Mouse (Mus musculus) hindbrain, postnatal 0 days (tissue): ENCODE measurements around the gene Tmem259. TPM values are rescaled to one million over a fixed set of nuclear protein-coding genes. Genes with fewer than 3 reads are reported as not detected.

Experiments
- ATAC-seq: fragments of 200-750 bp; cut with Nextera tagmentation; 2 replicates; pipeline ENCODE4 v1.8.0; 2017; ENCODE audit warnings: mild to moderate bottlenecking, moderate TSS enrichment, moderate library complexity
- DNase-seq: peaks from one replicate; pipeline ENCODE4 v3.0.0-alpha.2; 2015; ENCODE audit warnings: low spot score
- H3K27ac ChIP-seq: fragments of 300-500 bp; sonication (generic); 2 replicates; pipeline ENCODE4 v1.5.1; 2014; ENCODE audit warnings: mild to moderate bottlenecking
- H3K27me3 ChIP-seq: fragments of 300-500 bp; sonication (generic); 2 replicates; pipeline ENCODE4 v1.6.1; 2014; ENCODE audit warnings: low read length, mixed read lengths; ENCODE audit not compliant: insufficient read depth
- H3K36me3 ChIP-seq: fragments of 300-500 bp; sonication (generic); 2 replicates; pipeline ENCODE4 v1.6.1; 2014; ENCODE audit warnings: low read length, mixed read lengths; ENCODE audit not compliant: insufficient read depth
- H3K4me1 ChIP-seq: fragments of 300-500 bp; sonication (generic); 2 replicates; pipeline ENCODE4 v1.6.1; 2014; ENCODE audit warnings: antibody characterized with exemption, low read length, mixed read lengths; ENCODE audit not compliant: insufficient read depth
- H3K4me2 ChIP-seq: fragments of 300-500 bp; sonication (generic); 2 replicates; pipeline ENCODE4 v1.6.1; 2014; ENCODE audit warnings: low read depth, mild to moderate bottlenecking, low read length, moderate library complexity, mixed read lengths
- H3K4me3 ChIP-seq: fragments of 300-500 bp; sonication (generic); 2 replicates; pipeline ENCODE4 v1.5.1; 2014; ENCODE audit warnings: low read length
- H3K9ac ChIP-seq: fragments of 300-500 bp; sonication (generic); replicated peaks from 2 replicates; pipeline ENCODE4 v1.6.1; 2014; ENCODE audit warnings: mild to moderate bottlenecking, low read length, moderate library complexity, mixed read lengths
- H3K9me3 ChIP-seq: fragments of 300-500 bp; sonication (generic); 2 replicates; pipeline ENCODE4 v1.6.1; 2016; ENCODE audit warnings: low read length, mixed read lengths
- CTCF ChIP-seq: IDR thresholded peaks from 2 replicates; pipeline ENCODE4 v1.5.1; 2016; ENCODE audit warnings: antibody characterized with exemption, control low read depth, low read depth
- WGBS: fragments of 180-500 bp; shearing (Covaris S2); extraction: QIAGEN DNeasy Blood & Tissue Kit; methylation state at CpG from one replicate; pipeline ENCODE4 v1.1.7; 2014; 5-methylcytosine and 5-hydroxymethylcytosine counted together
- polyA plus RNA-seq: library from polyadenylated mRNA; unstranded; fragments of >200 nt; fragmentation: Nextera tagmentation; extraction: Ambion mirVana; gene quantifications from 2 replicates; pipeline ENCODE4 v1.2.1, GENCODE M21; 2015
- total RNA-seq: library from RNA; depleted of rRNA; stranded (reverse); fragments of >200 nt; gene quantifications from 2 replicates; pipeline ENCODE4 v1.2.3, GENCODE M21; 2014

Gene Tmem259
- total and polyA plus RNA-seq, 2 experiments from 2014 or later: 25.6 to 179 TPM

DNA sequence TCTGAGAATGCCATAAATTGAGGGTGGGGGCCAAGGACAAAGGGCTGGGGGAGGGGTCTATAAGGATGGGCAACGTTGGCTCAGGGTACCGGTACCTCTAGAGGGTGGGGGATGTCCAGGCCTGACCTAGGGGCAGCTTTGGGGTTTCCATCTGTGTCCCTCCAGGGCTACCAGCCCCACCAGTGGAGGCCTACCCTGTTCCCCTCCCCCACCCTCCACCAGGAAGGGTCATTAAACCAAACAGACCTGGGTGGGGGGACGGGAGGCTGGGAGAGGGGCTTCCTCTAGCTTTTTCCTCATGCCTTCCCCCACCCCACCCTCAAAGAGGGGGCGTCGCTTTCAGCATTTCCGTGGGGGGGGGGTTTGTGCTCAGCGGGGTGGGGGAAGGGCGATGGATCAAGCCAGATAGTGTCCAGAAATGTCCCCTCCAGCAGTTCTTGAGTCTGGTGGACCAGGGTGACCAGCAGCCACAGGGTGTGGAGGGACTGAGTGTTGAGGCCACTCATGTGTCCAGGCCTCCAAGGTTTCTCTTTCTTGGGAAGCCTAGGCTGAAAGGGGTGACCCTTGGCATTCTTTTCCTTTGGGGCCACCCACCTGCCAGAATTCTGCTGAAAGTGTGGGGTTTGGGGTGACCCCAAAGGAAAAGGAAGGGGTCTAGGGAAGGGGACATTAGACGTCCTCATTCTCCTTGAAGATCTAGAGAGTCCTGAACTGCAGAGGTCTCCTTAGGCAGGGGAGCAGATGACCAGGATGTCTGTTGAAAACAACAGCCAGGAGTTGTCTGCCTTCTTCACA lies 55.0 kb downstream of the Tmem259 start:
- no peaks in the 10 kb centered on the region for H3K27me3 ChIP-seq
- H3K36me3 ChIP-seq: no peaks in the 10 kb centered on the region
- 35% methylated on average over 9 of the region's 9 CpGs for WGBS
- 0 out of 2 replicates have a peak, but pooled peaks cover 9% of the 10 kb centered on the region for H3K4me1 ChIP-seq
- H3K27ac ChIP-seq: peak overlapping the region; percentile 88; the same call in 1 of the 2 replicates
- 0 out of 2 replicates have a peak overlapping the region, but pooled peaks have one; percentile 18 for H3K9ac ChIP-seq
- H3K9me3 ChIP-seq: no peaks in the 10 kb centered on the region
- no peak for TF ChIP-seq CTCF
- H3K4me3 ChIP-seq: peak overlapping the region; percentile 86
- H3K4me2 ChIP-seq: peak overlapping the region; percentile 96
- ATAC-seq (no peak), DNase-seq (no peak)

DNA sequence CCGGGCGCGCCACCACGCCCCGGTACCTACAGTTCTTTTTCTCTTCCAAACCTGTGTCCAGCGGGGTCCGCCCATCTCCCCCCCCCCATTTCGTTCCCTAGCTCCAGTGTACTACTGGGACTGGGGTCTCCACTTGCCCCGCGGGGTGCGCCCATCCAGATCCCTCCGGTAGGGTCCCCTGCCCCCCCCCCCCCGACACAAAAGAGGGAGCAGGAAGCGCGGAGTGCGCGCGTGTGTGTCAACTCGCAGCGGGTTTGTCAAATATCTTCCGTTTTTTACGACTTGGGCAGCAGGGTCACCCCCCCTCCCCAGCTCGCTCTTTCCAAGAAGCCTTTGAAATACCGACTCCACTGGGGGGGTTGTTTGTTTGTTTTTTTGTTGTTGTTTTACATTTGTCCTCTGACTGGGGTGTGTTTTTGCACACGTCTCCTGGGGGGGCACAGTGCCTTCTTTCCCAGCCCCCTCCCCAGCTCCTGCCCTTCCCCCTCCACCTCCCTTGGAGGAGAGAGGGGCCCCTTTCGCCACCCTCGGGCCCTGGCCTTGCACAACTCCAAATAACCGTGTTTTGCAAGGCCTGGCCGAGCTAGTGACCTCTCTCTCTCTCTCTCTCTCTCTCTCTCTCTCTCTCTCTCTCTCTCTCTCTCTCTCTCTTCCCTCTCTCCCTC lies 56.0 kb downstream of the Tmem259 start:
- H3K27ac ChIP-seq: peak overlapping the region; percentile 88
- peak overlapping the region; percentile 76 for H3K9ac ChIP-seq
- peak overlapping the region; percentile 86 for H3K4me3 ChIP-seq
- DNase-seq: peak; percentile 46
- H3K4me2 ChIP-seq: peak overlapping the region; percentile 96
- peaks cover 2% of the 10 kb centered on the region; the same call in 1 of the 2 replicates for H3K27me3 ChIP-seq
- 3% methylated on average over 23 of the region's 29 CpGs for WGBS
- no peaks in the 10 kb centered on the region for H3K9me3 ChIP-seq
- H3K4me1 ChIP-seq: 0 out of 2 replicates have a peak, but pooled peaks cover 9% of the 10 kb centered on the region
- H3K36me3 ChIP-seq: no peaks in the 10 kb centered on the region
- no peak for ATAC-seq
- TF ChIP-seq CTCF: no peak

DNA sequence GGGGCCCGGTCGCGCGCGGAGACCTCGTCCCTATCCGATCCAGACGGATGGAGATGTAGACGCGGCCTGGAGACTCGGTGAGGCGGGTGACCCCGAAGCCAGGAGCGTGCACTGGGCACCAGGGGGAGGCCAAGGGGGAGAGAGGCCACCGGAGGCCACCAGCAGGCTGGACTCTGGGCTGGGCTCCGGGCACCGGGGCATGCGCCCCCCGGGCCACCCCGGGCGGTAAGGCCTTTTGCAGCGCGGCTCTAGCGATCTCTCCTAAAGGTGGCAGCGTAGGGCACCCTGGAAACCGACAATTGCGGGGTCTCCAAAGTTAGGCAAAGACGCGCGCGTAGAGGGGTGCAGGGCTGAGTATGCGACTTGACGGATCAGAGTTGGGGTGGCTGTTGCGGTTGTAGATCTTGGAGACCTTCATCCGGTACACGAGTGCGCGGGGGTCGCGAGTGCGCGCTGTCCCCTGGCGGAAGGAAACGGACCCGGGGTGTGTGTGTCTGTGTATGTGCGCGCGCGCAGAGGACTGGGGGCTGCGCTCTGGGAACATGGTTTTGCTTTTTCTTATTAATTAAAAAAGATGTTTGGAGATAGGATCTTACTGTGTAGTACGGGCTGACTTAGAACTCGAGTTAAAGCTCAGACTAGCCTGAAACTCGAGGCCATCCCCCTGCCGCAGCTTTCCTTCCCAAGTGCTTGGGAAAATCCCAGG lies 56.7 kb downstream of the Tmem259 start:
- under 1% methylated on average over 54 of the region's 54 CpGs for WGBS
- peak; percentile 31 for ATAC-seq
- Histone ChIP-seq H3K4me2 (peak overlapping the region; percentile 96), H3K27ac (peak overlapping the region; percentile 88), H3K9me3 (no peaks in the 10 kb centered on the region), H3K4me3 (peak overlapping the region; percentile 86), H3K27me3 (peaks cover 9% of the 10 kb centered on the region), H3K9ac (peak overlapping the region; percentile 76), H3K36me3 (no peaks in the 10 kb centered on the region), H3K4me1 (0 out of 2 replicates have a peak, but pooled peaks cover 3% of the 10 kb centered on the region)
- DNase-seq: peak; percentile 60
- TF ChIP-seq CTCF: peak; percentile 48

- Histone ChIP-seq H3K9me3 (no peaks in the 10 kb centered on the region), H3K4me1 (0 out of 2 replicates have a peak, but pooled peaks cover 4% of the 10 kb centered on the region), H3K4me3 (peak within 1 kb of the TSS; percentile 86), H3K4me2 (peak within 1 kb of the TSS; percentile 96), H3K27ac (peak within 1 kb of the TSS; percentile 88), H3K9ac (peak within 1 kb of the TSS; percentile 76), H3K27me3 (peaks cover 17% of the 10 kb centered on the region), H3K36me3 (no peaks in the 10 kb centered on the region)
- peak; percentile 80 for ATAC-seq
- WGBS: under 1% methylated on average over 63 of the region's 63 CpGs
- TF ChIP-seq CTCF: no peak; the same call in 1 of the 2 replicates
- peak; percentile 95 for DNase-seq
Measured at GRCm38 (mm10) chr10:79926491-79927323, 57.4 kb downstream of the Tmem259 start, which contains the start of gene Arid3a. Gene Arid3a (plus strand): TSS chr10:79927043.

DNA sequence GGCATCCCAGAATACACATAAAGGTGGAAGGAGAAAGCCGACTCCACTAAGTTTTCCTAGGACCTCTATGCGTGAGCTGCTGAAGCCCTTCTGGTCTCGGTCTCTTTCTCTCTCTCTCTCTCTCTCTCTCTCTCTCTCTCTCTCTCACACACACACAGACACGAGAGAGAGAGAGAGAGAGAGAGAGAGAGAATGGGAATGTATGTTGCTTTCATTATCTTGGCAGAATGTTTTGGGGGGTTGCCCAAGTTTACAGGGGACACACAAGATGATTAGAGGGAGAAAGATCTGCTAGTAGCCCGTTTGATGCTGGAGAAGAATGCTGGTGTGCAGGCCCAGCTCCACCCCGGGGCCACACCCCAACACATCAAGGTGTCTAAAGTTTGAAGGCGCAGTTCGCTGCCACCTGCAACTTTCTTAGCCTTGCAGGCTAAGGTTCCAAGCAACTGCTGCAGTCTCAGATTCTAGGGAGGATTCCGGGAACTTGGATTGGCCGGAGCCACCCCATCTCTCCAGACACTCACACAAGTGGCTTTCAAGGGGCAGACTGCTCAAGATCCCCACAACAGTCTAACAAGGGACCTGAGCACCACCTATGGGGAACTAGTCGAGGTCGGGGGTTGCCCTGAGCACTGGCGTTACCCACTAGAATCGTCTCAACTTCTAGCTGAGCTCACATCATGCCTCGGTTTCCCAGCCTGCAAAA lies 58.2 kb downstream of the Tmem259 start:
- H3K9ac ChIP-seq: peak overlapping the region; percentile 76
- H3K27ac ChIP-seq: peak overlapping the region; percentile 88; the same call in 1 of the 2 replicates
- peak overlapping the region; percentile 96 for H3K4me2 ChIP-seq
- H3K4me3 ChIP-seq: peak overlapping the region; percentile 86
- TF ChIP-seq CTCF: no peak
- WGBS: 10% methylated on average over 15 of the region's 15 CpGs
- no peak for DNase-seq
- H3K9me3 ChIP-seq: no peaks in the 10 kb centered on the region
- ATAC-seq: no peak
- no peaks in the 10 kb centered on the region for H3K36me3 ChIP-seq
- H3K27me3 ChIP-seq: peaks cover 23% of the 10 kb centered on the region
- H3K4me1 ChIP-seq: 0 out of 2 replicates have a peak, but pooled peaks cover 9% of the 10 kb centered on the region
